In the genomic region with DNA sequence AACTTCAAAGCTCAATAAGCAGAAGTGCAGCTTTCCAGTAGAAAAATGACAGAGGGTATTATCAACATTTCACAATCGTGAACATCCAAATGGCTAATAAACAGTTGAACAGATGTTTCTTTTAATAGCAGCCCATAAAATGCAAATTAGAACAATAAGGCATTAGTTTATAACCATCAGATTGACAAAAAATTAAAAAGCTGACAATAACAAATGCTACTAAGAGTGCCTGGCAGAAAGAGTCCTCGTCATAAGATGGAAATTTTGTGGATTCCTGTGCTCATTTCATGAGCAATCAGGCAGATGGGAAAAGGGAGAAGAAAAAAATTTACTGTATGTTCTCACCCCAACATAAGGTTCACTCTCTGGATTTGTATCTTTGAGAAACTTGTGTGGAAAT, we compare ENCODE assay signal across 14 mouse cellular contexts.
"Had no signal": no experiment of that assay in that cellular context is flagged by ENCODE, and none has a peak within 500 bp of the region (broad histone marks: within the 10 kb centered on the region; RNA-seq: fewer than 3 reads in every experiment).

No protein-coding gene starts in this region.

- H3K36me3 ChIP-seq: limb, embryonic 13.5 days; midbrain, embryonic 10.5 days had no signal

- H3K9ac ChIP-seq: limb, embryonic 13.5 days; liver, embryonic 14.5 days had no signal

- H3K9me3 ChIP-seq: limb, embryonic 13.5 days; midbrain, embryonic 10.5 days had no signal

- H3K27me3 ChIP-seq: limb, embryonic 13.5 days had no signal

- DNase-seq: kidney, adult 18-20 months; kidney, postnatal 10 days; kidney, postnatal 4 days; left cerebral cortex, postnatal 4 days; lung, adult 18-20 months; lung, postnatal 10 days; lung, postnatal 4 days; midbrain, embryonic 14.5 days; right cerebral cortex, postnatal 14 days; thymus, postnatal 14 days had no signal

- H3K4me1 ChIP-seq: limb, embryonic 13.5 days; midbrain, embryonic 10.5 days had no signal

- H3K4me2 ChIP-seq: limb, embryonic 13.5 days had no signal

- H3K4me3 ChIP-seq: limb, embryonic 13.5 days; midbrain, embryonic 10.5 days; myocyte had no signal

- H3K27ac ChIP-seq: limb, embryonic 13.5 days; liver, embryonic 14.5 days; midbrain, embryonic 10.5 days had no signal
